Mouse (Mus musculus): ENCODE data around the gene Pnp.
"Not testable (repeated sequence)": the region's sequence is repeated elsewhere in the genome, so short reads cannot be mapped to it uniquely, and the experiment has no call there.

Pnp gene

DNA sequence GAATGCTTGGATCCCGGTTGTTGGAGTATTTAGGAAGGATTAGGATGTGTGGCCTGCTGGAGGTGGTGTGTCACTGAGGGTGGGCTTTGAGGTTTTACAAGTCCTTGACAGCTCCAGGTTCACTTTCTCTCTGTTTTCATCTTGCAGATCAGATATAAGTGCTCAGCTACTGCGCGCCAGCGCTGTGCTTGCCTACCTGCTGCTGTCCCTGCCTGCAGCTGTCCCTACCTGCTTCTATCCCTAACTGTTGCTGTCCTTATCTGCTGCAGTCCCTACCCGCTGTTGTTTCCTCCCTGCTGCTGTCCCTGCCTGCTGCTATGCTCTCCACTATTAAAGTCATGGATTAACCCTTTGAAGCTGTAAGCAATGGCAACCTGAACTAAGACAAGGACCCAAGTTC is 44.1 kb downstream of the Pnp start:
- DNase-seq (ENCODE audit: low spot score) = no peak

- no peak for DNase-seq (ENCODE audit: low spot score)
Observed at GRCm38 (mm10) chr14:50976674-50977073, 45.8 kb downstream of the Pnp start.

DNA sequence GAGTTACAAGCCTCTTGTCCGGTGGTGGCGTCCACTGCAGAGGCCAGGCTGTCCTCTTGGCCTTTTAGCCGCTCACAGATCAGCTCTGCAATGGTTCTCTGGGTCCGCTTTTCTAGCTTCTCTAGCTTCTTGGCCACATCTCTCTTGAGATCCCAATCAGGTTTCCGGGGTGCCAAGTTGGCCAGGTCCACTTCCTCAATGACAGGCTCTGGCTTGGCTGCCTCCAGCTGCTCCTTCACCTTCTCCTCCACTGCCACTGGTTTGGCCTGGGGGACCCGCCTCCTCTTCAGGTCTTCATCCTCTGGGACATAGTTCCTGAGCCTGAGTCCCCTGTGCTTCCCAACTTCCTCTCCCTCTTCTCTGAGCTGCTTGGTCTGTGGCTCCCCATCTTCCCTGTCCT is 47.6 kb downstream of the Pnp start:
- not testable (repeated sequence) for DNase-seq (ENCODE audit: low spot score)

- DNase-seq (ENCODE audit: low spot score) = no peak
Observed at GRCm38 (mm10) chr14:50979631-50980030, 48.7 kb downstream of the Pnp start.

DNA sequence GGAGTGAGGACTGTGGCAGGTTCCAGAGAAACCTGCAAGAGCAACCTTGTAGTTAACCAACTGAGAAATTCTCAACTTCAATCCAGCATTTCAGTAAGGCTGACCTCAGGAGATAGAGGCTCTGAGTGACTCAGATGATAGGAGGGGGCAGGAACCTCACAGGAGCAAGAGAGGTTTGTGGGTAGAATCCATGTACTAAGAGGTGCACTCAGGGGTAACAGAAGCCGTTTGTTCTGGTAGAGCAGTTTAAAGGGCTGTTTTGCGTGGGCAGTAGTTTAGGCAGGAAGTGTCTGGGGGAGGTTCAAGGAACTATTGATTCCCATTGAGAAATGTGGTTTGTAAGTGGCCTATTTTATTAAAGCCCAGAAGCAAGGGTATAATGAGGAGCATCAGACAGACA is 50.3 kb downstream of the Pnp start:
- no peak for DNase-seq (ENCODE audit: low spot score)

GRCm38 (mm10) chr14:50981837-50982236 is 51.0 kb downstream of the Pnp start:
- DNase-seq (ENCODE audit: low spot score) = no peak

GRCm38 (mm10) chr14:50987668-50988067 is 56.8 kb downstream of the Pnp start:
- no peak for DNase-seq (ENCODE audit: low spot score)

DNA sequence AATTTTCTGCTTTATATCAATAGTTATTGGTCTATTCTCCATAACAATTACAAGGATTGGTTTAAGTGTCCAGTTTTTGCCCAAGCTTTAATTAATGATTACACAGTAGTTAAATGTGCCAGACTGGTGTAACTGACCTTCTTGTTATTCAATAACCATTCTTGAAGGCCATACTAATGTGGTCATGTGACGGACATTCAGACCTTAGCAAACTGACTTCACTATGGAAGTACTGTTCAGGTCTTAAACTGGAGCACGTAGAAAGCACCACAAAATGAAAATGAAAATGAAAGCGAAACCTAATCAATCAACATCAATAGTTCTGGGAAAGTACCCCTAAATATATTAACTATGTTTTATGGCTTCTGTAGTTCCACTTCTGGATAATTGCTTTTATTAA is 60.2 kb downstream of the Pnp start:
- DNase-seq (ENCODE audit: low spot score) = no peak

DNA sequence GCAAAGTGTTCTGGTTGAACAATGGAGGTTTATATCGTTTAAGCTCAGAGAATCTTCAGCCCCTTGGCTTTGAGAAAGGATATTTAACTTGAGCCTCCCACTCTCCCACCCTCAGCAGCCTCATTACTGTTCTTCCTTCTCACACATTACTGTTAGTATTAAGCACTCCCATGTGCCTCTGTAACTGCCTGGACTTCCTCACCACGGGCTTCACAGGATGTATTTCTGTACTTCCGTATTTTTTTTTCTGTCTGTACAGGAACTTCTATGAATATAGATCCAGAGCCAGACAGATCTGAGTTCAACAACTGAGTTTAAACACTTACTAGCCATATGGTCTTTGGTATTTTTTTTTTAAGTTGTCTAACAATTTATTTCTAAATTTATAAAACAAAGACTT is 66.2 kb downstream of the Pnp start:
- DNase-seq (ENCODE audit: low spot score) = no peak

DNA sequence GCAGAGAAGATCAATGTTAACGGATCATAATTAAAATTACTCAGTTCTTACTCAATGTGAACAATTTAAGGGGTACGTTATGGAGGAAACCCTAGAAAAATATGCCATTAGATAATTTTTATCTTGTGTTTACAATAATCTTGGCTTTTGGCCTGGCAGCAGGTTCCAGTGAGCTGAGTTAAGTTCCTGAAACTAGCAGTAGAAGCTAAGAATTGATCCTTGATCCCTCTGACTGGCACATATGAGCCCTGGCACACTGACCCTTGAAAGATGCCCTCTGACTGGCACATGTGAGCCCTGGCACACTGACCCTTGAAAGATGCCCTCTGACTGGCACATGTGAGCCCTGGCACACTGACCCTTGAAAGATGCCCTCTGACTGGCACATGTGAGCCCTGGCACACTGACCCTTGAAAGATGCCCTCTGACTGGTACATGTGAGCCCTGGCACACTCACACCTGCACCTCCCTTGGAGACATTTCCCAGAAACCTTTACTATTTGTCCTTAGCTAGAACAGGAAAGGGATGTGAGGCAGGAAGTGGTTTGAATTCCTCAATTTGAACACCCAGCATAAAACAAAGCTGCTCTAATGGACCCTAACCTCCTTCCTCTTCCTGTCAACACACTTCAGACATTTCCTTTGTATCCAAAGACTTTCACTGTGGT is 67.3 kb downstream of the Pnp start:
- DNase-seq (ENCODE audit: low spot score) = no peak

DNA sequence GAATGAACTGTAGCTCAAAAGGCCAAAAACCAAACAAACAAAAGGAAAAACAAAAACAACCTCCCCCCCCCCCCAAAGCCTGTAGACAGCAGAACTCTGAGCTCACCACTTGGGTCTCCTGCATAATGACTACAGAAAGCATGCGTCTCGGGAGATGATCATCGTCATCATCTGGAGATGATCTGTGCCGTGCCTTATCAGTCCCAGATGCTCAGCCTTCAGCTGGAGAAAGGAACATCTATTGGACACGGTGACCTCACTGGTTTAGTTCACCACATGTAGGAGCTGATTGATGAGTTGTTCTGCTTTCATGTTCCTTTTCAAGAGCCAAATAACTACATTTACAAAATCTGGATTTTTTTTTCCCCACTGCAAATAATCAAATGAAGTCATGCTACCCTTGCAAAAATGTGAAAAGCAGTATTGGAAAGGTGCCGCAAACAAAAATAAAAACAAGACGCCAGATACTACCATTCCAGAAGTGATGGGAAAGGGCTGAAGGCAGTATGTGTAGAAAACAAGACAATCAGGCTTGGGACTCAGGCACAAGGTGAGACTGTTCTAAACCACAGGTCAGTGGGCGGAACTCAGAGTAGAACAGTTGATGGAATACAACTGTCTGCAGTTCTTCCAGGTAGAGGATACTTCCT is 76.4 kb downstream of the Pnp start, which contains the start of gene Rnase10:
TSS of gene Rnase10 (plus strand) at position 600 of the 650 bp plus-strand sequence.
- DNase-seq (ENCODE audit: low spot score) = no peak

DNA sequence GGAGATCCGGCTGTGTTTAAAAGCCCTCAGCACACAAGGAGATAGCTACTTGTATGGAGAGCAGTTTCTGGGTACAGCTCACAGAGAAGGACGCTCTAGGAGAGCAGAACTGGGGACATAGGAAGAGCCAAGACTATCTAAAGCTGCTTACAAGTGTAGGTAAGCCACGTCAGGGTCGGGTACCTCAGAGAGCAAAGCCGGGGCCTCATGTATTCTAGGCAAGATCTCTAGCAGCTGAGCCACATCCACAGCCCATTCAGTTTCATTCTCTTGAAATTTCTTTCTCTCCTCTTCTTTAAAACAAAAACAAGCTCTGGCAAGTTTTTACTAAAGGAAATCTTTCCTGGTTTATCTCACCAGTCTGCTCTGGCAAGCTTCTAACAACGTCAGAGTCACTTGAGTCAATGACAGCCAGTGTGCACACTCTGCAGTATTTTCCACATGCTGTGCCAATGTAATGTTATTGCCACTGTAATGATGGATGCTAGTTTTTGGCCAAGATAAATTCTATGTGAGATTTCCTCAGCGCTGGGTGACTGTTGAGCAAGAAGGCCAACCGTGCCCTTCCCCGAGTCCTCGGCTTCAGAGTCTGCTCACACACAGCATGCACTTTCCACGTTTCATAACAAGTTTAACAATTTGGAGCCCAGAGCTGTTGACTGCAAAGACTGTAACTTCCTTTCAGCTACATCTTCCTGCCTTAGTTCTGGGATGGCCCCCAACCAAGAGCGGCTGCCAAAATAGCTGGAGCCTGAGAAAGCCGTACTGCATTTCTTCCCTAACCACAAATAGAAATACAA is 77.2 kb downstream of the Pnp start:
- peak; percentile 14 for DNase-seq (ENCODE audit: low spot score)

GRCm38 (mm10) chr14:51008781-51009180 is 77.9 kb downstream of the Pnp start:
- no peak for DNase-seq (ENCODE audit: low spot score)

DNA sequence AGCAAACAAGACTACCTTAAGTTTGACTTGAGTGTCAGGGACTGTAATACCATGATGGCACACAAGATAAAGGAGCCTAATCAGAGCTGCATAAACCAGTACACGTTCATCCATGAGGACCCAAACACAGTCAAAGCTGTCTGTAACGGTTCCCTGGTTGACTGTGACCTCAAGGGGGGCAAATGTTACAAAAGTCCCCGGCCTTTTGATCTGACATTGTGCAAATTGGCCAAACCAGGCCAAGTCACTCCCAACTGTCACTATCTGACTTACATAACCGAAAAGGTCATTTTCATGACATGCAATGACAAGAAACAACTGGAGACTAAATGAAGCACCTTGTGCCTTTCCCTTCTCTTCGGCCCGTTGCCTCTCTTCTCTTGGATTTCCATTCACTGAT is 78.7 kb downstream of the Pnp start:
- DNase-seq (ENCODE audit: low spot score) = no peak

- DNase-seq (ENCODE audit: low spot score) = not testable (repeated sequence)
Observed at GRCm38 (mm10) chr14:51014724-51015123, 83.8 kb downstream of the Pnp start.

Measured in left cerebral cortex, adult 11 months (tissue).